15 mouse cellular contexts compared by ENCODE assay signal in the genomic region with DNA sequence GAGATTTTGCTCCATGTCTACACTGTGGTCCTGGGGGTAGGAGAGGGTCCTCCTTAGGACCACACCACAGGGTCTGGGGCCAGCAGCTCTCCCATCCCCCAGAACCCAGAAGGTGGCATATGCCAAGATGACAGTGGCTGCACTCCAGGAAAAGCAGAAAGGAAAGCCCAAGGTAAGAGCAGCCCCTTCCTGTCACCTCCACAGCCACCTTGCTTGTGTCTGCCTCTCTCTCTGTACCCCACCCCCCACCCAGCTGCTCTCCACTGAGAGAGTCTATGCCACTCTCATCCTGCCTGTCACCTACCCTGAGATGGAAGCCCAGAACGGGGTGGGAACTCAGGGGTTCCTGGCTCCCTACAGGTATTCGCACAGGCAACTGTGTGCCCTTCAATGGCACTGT. TPM values are rescaled to one million over a fixed set of nuclear protein-coding genes. Genes with fewer than 3 reads are reported as not detected.
DNase-seq lines count a peak whose midpoint lies in the region; ATAC-seq lines count a peak whose summit lies in the region.
"Had no signal": no experiment of that assay in that cellular context is flagged by ENCODE, and none has a peak within 500 bp of the region (broad histone marks: within the 10 kb centered on the region; RNA-seq: fewer than 3 reads in every experiment).

No protein-coding gene starts in this region.

- 70% methylated on average over 2 of the region's 2 CpGs for WGBS in forebrain, embryonic 10.5 days
- WGBS in kidney, embryonic 16.5 days = 64% methylated on average over 2 of the region's 2 CpGs

- no peaks in the 10 kb centered on the region for H3K4me1 ChIP-seq in forebrain, embryonic 10.5 days
- H3K4me1 ChIP-seq in kidney, embryonic 16.5 days (ENCODE audit: insufficient read depth, low read length) = no peaks in the 10 kb centered on the region
- H3K4me1 ChIP-seq: hindbrain, embryonic 15.5 days had no signal

- H3K27ac ChIP-seq in forebrain, embryonic 10.5 days = no peak overlapping the region
- H3K27ac ChIP-seq in kidney, embryonic 16.5 days (ENCODE audit: low read length) = no peak overlapping the region
- H3K27ac ChIP-seq: embryonic facial prominence, embryonic 10.5 days; hindbrain, embryonic 15.5 days had no signal

- no peaks in the 10 kb centered on the region for H3K36me3 ChIP-seq in forebrain, embryonic 10.5 days (replicated peaks)
- H3K36me3 ChIP-seq in kidney, embryonic 16.5 days (ENCODE audit: insufficient read depth, low read length) = no peaks in the 10 kb centered on the region
- H3K36me3 ChIP-seq: embryonic facial prominence, embryonic 10.5 days; heart, embryonic 12.5 days; hindbrain, embryonic 15.5 days had no signal

- H3K4me2 ChIP-seq in kidney, embryonic 16.5 days (replicated peaks; ENCODE audit: low read depth, low read length) = no peak overlapping the region
- H3K4me2 ChIP-seq: heart, embryonic 12.5 days; hindbrain, embryonic 15.5 days had no signal

- H3K9ac ChIP-seq in kidney, embryonic 16.5 days (replicated peaks; ENCODE audit: low read length) = no peak overlapping the region
- H3K9ac ChIP-seq: heart, embryonic 12.5 days had no signal

- no peak overlapping the region for H3K4me3 ChIP-seq in forebrain, embryonic 10.5 days
- H3K4me3 ChIP-seq in kidney, embryonic 16.5 days (ENCODE audit: low read length) = no peak overlapping the region
- H3K4me3 ChIP-seq: embryonic facial prominence, embryonic 10.5 days; heart, embryonic 12.5 days; hindbrain, embryonic 15.5 days had no signal

- peak; percentile 19 for DNase-seq in cerebellum, adult 8-10 months
- no peak for DNase-seq in cerebellum, postnatal 4 days (ENCODE audit: low spot score in 2 of 2)
- peak; percentile 36 to 57 for DNase-seq in thymus, adult 18-20 months
- DNase-seq in thymus, postnatal 10 days (ENCODE audit: low spot score in 2 of 2) = peak; percentile 47 to 55
- DNase-seq in thymus, postnatal 4 days = peak; percentile 61
- no peak for DNase-seq in forebrain, embryonic 10.5 days (ENCODE audit: extremely low spot score, low spot score)
- DNase-seq: adrenal gland, postnatal 14 days; cerebellum, postnatal 36 days; gastrocnemius, postnatal 10 days; heart, postnatal 36 days had no signal

- H3K9me3 ChIP-seq in forebrain, embryonic 10.5 days = no peaks in the 10 kb centered on the region
- H3K9me3 ChIP-seq in kidney, embryonic 16.5 days (ENCODE audit: low read length) = no peaks in the 10 kb centered on the region
- H3K9me3 ChIP-seq: embryonic facial prominence, embryonic 10.5 days; heart, embryonic 12.5 days; hindbrain, embryonic 15.5 days had no signal

- peaks cover 22% of the 10 kb centered on the region for H3K27me3 ChIP-seq in forebrain, embryonic 10.5 days (ENCODE audit: poor library complexity, severe bottlenecking)
- no peaks in the 10 kb centered on the region; the same call in 1 of the 2 replicates for H3K27me3 ChIP-seq in kidney, embryonic 16.5 days (ENCODE audit: insufficient read depth, low read length)

- ATAC-seq in kidney, embryonic 16.5 days (ENCODE audit: low FRiP score, low TSS enrichment) = no peak
- ATAC-seq: forebrain, embryonic 14.5 days had no signal

RNA-seq across cellular contexts. Expression of gene P2rx1, which starts 9.9 kb away (rescaled TPM):
- 1.4 TPM in 2 replicates for polyA plus RNA-seq in forebrain, embryonic 10.5 days (2016; fragmentation: Nextera tagmentation; extraction: Ambion mirVana)
- 1.7 and 3.1 TPM in 2 replicates for polyA plus RNA-seq in kidney, embryonic 16.5 days (2015; fragmentation: Nextera tagmentation; extraction: Ambion mirVana)

RNA-seq across cellular contexts. Expression of gene Camkk1, which starts 10.0 kb away (rescaled TPM):
- 4.6 and 5.4 TPM in 2 replicates for polyA plus RNA-seq in forebrain, embryonic 10.5 days (2016; fragmentation: Nextera tagmentation; extraction: Ambion mirVana)
- polyA plus RNA-seq in kidney, embryonic 16.5 days (2015; fragmentation: Nextera tagmentation; extraction: Ambion mirVana) = 7.4 and 7.7 TPM in 2 replicates

RNA-seq across cellular contexts. Expression of gene Ncbp3, which starts 38.8 kb away (rescaled TPM):
- 12.1 and 13.9 TPM in 2 replicates for polyA plus RNA-seq in forebrain, embryonic 10.5 days (2016; fragmentation: Nextera tagmentation; extraction: Ambion mirVana)
- 11.1 and 12.7 TPM in 2 replicates for polyA plus RNA-seq in kidney, embryonic 16.5 days (2015; fragmentation: Nextera tagmentation; extraction: Ambion mirVana)

RNA-seq across cellular contexts. Expression of gene Atp2a3, which starts 47.9 kb away (rescaled TPM):
- 1.2 and 1.6 TPM in 2 replicates for polyA plus RNA-seq in forebrain, embryonic 10.5 days (2016; fragmentation: Nextera tagmentation; extraction: Ambion mirVana)
- polyA plus RNA-seq in kidney, embryonic 16.5 days (2015; fragmentation: Nextera tagmentation; extraction: Ambion mirVana) = 5.4 and 5.9 TPM in 2 replicates

Comparison
In these comparisons a context has a peak if more than half of its experiments do, and no peak if none do; other contexts are left out.
1. DNase-seq: peak in cerebellum, adult 8-10 months (single experiment), thymus, adult 18-20 months (2 of 2), thymus, postnatal 10 days (2 of 2) and thymus, postnatal 4 days (single experiment); none in cerebellum, postnatal 4 days (0 of 2) and forebrain, embryonic 10.5 days (single experiment).